Mouse (Mus musculus) G1E (cell line): ENCODE measurements around the gene Gid8.

Source experiments
- CTCF ChIP-seq: IDR thresholded peaks from 2 replicates; pipeline ENCODE4 v1.5.1; 2012; ENCODE audit warnings: low read depth, low read length, inconsistent platforms, mixed read lengths
- POLR2AphosphoS5 ChIP-seq: IDR thresholded peaks from 2 replicates; pipeline ENCODE4 v1.6.1; 2012; ENCODE audit warnings: low read depth, low read length, inconsistent platforms; ENCODE audit not compliant: insufficient replicate concordance

GRCm38 (mm10) chr2:180701053-180701766 is 8.7 kb upstream of the Gid8 start:
- no peak for TF ChIP-seq POLR2AphosphoS5
- TF ChIP-seq CTCF, result no peak
